Mouse (Mus musculus): ENCODE measurements around the gene Itsn2. TPM values are rescaled to one million over a fixed set of nuclear protein-coding genes. Genes with fewer than 3 reads are reported as not detected.

Itsn2 gene
- total and polyA plus RNA-seq, 3 experiments, result 27.9 to 48.1 (median 44.4) TPM

DNA sequence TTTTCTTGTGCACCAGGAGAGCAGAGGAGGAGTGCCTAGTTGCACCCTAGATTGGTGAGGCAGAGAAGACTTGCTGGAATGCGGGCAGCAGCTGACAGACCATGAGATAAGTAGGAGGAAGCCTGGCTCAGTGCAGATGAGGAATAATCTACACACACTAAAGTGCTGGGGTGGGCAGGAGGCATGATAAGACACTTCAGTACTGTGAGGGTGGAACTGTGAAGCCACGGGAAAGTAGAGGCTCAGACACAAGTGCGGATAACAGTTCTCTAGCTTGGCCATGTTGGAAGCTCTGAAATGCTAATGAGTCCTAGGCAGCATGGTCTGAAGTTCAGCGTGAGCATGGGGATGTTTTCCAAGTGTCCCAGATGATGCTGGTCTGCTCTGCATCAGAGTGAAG is 87.5 kb downstream of the Itsn2 start:
- TF ChIP-seq MAZ (IDR thresholded peaks at IDR 0.05; ENCODE audit: low read depth, low read length), result no peak
- TF ChIP-seq ZMIZ1 (IDR thresholded peaks at IDR 0.05; ENCODE audit: low read depth, low read length), result no peak
- no peak for TF ChIP-seq SMC3 (IDR thresholded peaks at IDR 0.05; ENCODE audit: low read depth, low read length)
- no peak for TF ChIP-seq NRF1 (IDR thresholded peaks at IDR 0.05; ENCODE audit: low read depth, low read length)
- no peak for TF ChIP-seq CTCF (conservative IDR thresholded peaks at IDR 0.05 in 1 of 2, IDR thresholded peaks at IDR 0.05 in 1 of 2; ENCODE audit: low read depth in 2 of 2, low read length in 2 of 2)
- no peak for TF ChIP-seq MAX (IDR thresholded peaks at IDR 0.05; ENCODE audit: low read length)
- no peak for TF ChIP-seq E2F4 (IDR thresholded peaks at IDR 0.05; ENCODE audit: insufficient replicate concordance, low read depth, low read length)
- no peak for TF ChIP-seq MXI1 (IDR thresholded peaks at IDR 0.05; ENCODE audit: low read depth, low read length)
- TF ChIP-seq SIN3A (IDR thresholded peaks at IDR 0.05; ENCODE audit: low read length), result no peak
- TF ChIP-seq MAFK (IDR thresholded peaks at IDR 0.05; ENCODE audit: insufficient replicate concordance, low read length), result no peak
- TF ChIP-seq HCFC1 (IDR thresholded peaks at IDR 0.05; ENCODE audit: low read depth, low read length), result no peak
- H3K9me3 ChIP-seq (replicated peaks; ENCODE audit: low read length), result no peaks in the 10 kb centered on the region
- no peaks in the 10 kb centered on the region for H3K79me2 ChIP-seq (replicated peaks; ENCODE audit: control insufficient read depth, extremely low read depth, insufficient read depth, poor library complexity, severe bottlenecking)
- H3K9ac ChIP-seq (ENCODE audit: insufficient read depth, low read depth), result no peak overlapping the region
- no peaks in the 10 kb centered on the region for H3K27me3 ChIP-seq (replicated peaks)
- no peak for DNase-seq (ENCODE audit: extremely low read depth)
- H3K36me3 ChIP-seq (replicated peaks in 1 of 2; ENCODE audit: control insufficient read depth in 1 of 2, insufficient read depth in 1 of 2, low read length in 1 of 2), result peaks cover 28 to 78% of the 10 kb centered on the region in 2 experiments
- in situ Hi-C loops (cut with MboI; ENCODE audit: low pct_ligation_motif_present, low pct_unique_long_range_greater_than_20kb, low sequenced_read_pairs) (no loop called here), dilution Hi-C loops (cut with MboI; ENCODE audit: extremely low pct_ligation_motif_present, extremely low pct_unique_long_range_greater_than_20kb, low sequenced_read_pairs) (no loop called here)
- no peaks in the 10 kb centered on the region for H3K4me1 ChIP-seq (ENCODE audit: control insufficient read depth in 1 of 2, insufficient read depth in 2 of 2)
- H3K4me3 ChIP-seq (replicated peaks in 1 of 3; ENCODE audit: low read depth in 2 of 3, low read length in 2 of 3, poor library complexity in 1 of 3), result no peak overlapping the region
- H3K27ac ChIP-seq (ENCODE audit: insufficient read depth, low read depth), result no peak overlapping the region
- H3K4me2 ChIP-seq (ENCODE audit: insufficient read depth, low read depth, poor library complexity, severe bottlenecking), result no peak overlapping the region

DNA sequence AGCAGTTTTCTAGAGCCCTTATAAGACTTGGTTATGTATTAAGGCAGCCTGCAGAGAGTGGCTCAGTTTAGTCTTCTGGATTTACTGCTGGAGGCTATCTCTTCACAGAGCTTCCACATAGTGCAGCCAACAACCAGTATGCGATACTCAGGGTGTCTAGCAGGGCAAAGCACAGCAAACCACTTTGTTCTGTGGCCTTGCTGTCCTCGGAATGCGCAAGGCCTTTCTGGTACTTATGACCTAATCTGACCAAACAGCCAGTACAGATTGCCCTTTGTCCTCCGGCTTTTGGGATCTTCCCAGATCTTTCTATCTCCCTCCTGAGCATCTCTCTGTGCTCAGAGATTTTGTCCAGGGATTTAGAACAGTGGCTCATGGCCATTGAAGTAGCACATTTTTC is 93.0 kb downstream of the Itsn2 start:
- in situ Hi-C loops (cut with MboI; ENCODE audit: low pct_ligation_motif_present, low pct_unique_long_range_greater_than_20kb, low sequenced_read_pairs), result no loop called here
- Histone ChIP-seq H3K27ac (ENCODE audit: insufficient read depth, low read depth) (no peak overlapping the region), H3K27me3 (replicated peaks) (no peaks in the 10 kb centered on the region), H3K9ac (ENCODE audit: insufficient read depth, low read depth) (no peak overlapping the region), H3K4me2 (ENCODE audit: insufficient read depth, low read depth, poor library complexity, severe bottlenecking) (no peak overlapping the region), H3K4me3 (replicated peaks in 1 of 3; ENCODE audit: low read depth in 2 of 3, low read length in 2 of 3, poor library complexity in 1 of 3) (no peak overlapping the region), H3K79me2 (replicated peaks; ENCODE audit: control insufficient read depth, extremely low read depth, insufficient read depth, poor library complexity, severe bottlenecking) (no peaks in the 10 kb centered on the region), H3K4me1 (ENCODE audit: control insufficient read depth in 1 of 2, insufficient read depth in 2 of 2) (no peaks in the 10 kb centered on the region), H3K9me3 (replicated peaks; ENCODE audit: low read length) (no peaks in the 10 kb centered on the region), H3K36me3 (replicated peaks in 1 of 2; ENCODE audit: control insufficient read depth in 1 of 2, insufficient read depth in 1 of 2, low read length in 1 of 2) (peaks cover 14 to 61% of the 10 kb centered on the region in 2 experiments)
- no peak for TF ChIP-seq CTCF (conservative IDR thresholded peaks at IDR 0.05 in 1 of 2, IDR thresholded peaks at IDR 0.05 in 1 of 2; ENCODE audit: low read depth in 2 of 2, low read length in 2 of 2)
- no peak for TF ChIP-seq CHD2 (IDR thresholded peaks at IDR 0.05; ENCODE audit: low read length)
- TF ChIP-seq RCOR1 (conservative IDR thresholded peaks at IDR 0.05; ENCODE audit: low read depth, low read length), result no peak
- TF ChIP-seq RAD21 (IDR thresholded peaks at IDR 0.05; ENCODE audit: low read depth, low read length), result no peak
- no peak for TF ChIP-seq NRF1 (IDR thresholded peaks at IDR 0.05; ENCODE audit: low read depth, low read length)
- no peak for TF ChIP-seq KAT2A (IDR thresholded peaks at IDR 0.05; ENCODE audit: insufficient replicate concordance, low read length)
- no peak for TF ChIP-seq GABPA (IDR thresholded peaks at IDR 0.05; ENCODE audit: insufficient replicate concordance, low read depth, low read length)
- no peak for TF ChIP-seq PAX5 (IDR thresholded peaks at IDR 0.05; ENCODE audit: low read length)
- TF ChIP-seq USF1 (IDR thresholded peaks at IDR 0.05; ENCODE audit: low read depth, low read length), result no peak
- no peak for TF ChIP-seq POLR2A (IDR thresholded peaks at IDR 0.05; ENCODE audit: low read depth, low read length)
- no peak for TF ChIP-seq JUN (IDR thresholded peaks at IDR 0.05; ENCODE audit: insufficient read depth, low read depth, low read length)
- dilution Hi-C loops (cut with MboI; ENCODE audit: extremely low pct_ligation_motif_present, extremely low pct_unique_long_range_greater_than_20kb, low sequenced_read_pairs), result no loop called here
- DNase-seq (ENCODE audit: extremely low read depth), result no peak
